Mouse (Mus musculus) cortical plate, adult 2 months (tissue): Measurements from ENCODE around the gene Fam117a.

ENCODE experiments used
- CTCF ChIP-seq: fragments of 200-500 bp; IDR thresholded peaks from 2 replicates; pipeline ENCODE4 v1.5.1; 2011; ENCODE audit warnings: mild to moderate bottlenecking, control low read depth, low read length; ENCODE audit not compliant: insufficient read depth; ENCODE audit errors: extremely low read depth
- POLR2A ChIP-seq: fragments of 200-500 bp; IDR thresholded peaks from 2 replicates; pipeline ENCODE4 v1.6.1; 2011; ENCODE audit warnings: mild to moderate bottlenecking, low read length, control low read depth; ENCODE audit not compliant: insufficient read depth; ENCODE audit errors: extremely low read depth

GRCm38 (mm10) chr11:95415931-95416330 lies 79.1 kb downstream of the Fam117a start:
- TF ChIP-seq CTCF, result no peak
- no peak for TF ChIP-seq POLR2A
